Mouse (Mus musculus) ES-Bruce4 (cell line): ENCODE data around the gene Serping1.

Source experiments
- CTCF ChIP-seq: IDR thresholded peaks from one replicate; pipeline ENCODE4 v1.8.1; 2011; ENCODE audit warnings: low read depth, low read length
- EP300 ChIP-seq: IDR thresholded peaks from 2 replicates; pipeline ENCODE4 v1.6.1; 2011; ENCODE audit warnings: low read depth, low read length; ENCODE audit not compliant: insufficient read depth
- POLR2A ChIP-seq: IDR thresholded peaks from one replicate; pipeline ENCODE4 v1.8.1; 2011; ENCODE audit warnings: low read length; ENCODE audit not compliant: insufficient read depth

- TF ChIP-seq CTCF (no peak), POLR2A (no peak), EP300 (no peak)
Measured at GRCm38 (mm10) chr2:84762295-84762694, 12.9 kb downstream of the Serping1 start.
